Mouse (Mus musculus): ENCODE results near the gene Urb1. TPM values are rescaled to one million over a fixed set of nuclear protein-coding genes. Genes with fewer than 3 reads are reported as not detected.

The Urb1 gene
- polyA plus RNA-seq, 1 experiment from 2014 or later, result 5.9 TPM

GRCm38 (mm10) chr16:90724051-90724450 is 86.2 kb downstream of the Urb1 start:
- H3K4me1 ChIP-seq, result peaks cover 15% of the 10 kb centered on the region
- no peak overlapping the region for H3K4me3 ChIP-seq
- H3K27me3 ChIP-seq (replicated peaks), result no peaks in the 10 kb centered on the region
- H3K9ac ChIP-seq, result no peak overlapping the region
- H3K36me3 ChIP-seq, result peaks cover 60% of the 10 kb centered on the region
- 91% methylated on average over 4 of the region's 4 CpGs for whole genome bisulfite sequencing
- no peak for ATAC-seq (ENCODE audit: extremely low read depth, insufficient number of reproducible peaks, low FRiP score, low TSS enrichment)
- no peak overlapping the region for H3K4me2 ChIP-seq
- no peaks in the 10 kb centered on the region for H3K9me3 ChIP-seq
- H3K27ac ChIP-seq (replicated peaks), result no peak overlapping the region

GRCm38 (mm10) chr16:90710313-90710712 is 99.9 kb downstream of the Urb1 start:
- Histone ChIP-seq H3K4me2 (peak overlapping the region; percentile 63), H3K36me3 (no peaks in the 10 kb centered on the region), H3K4me3 (peak overlapping the region; percentile 33), H3K4me1 (peaks cover 52% of the 10 kb centered on the region), H3K27me3 (replicated peaks) (peaks cover 7% of the 10 kb centered on the region; the same call in 1 of the 2 replicates), H3K27ac (replicated peaks) (peak overlapping the region; percentile 51), H3K9me3 (no peaks in the 10 kb centered on the region), H3K9ac (peak overlapping the region; percentile 15)
- WGBS, result 70% methylated on average over 12 of the region's 12 CpGs
- ATAC-seq (ENCODE audit: extremely low read depth, insufficient number of reproducible peaks, low FRiP score, low TSS enrichment), result no peak

- H3K27me3 ChIP-seq (replicated peaks), result peaks cover 7% of the 10 kb centered on the region; the same call in 1 of the 2 replicates
- no peak for ATAC-seq (ENCODE audit: extremely low read depth, insufficient number of reproducible peaks, low FRiP score, low TSS enrichment)
- H3K4me1 ChIP-seq, result peaks cover 57% of the 10 kb centered on the region
- H3K4me3 ChIP-seq, result peak overlapping the region; percentile 33
- peak overlapping the region; percentile 51 for H3K27ac ChIP-seq (replicated peaks)
- 24% methylated on average over 17 of the region's 17 CpGs for WGBS
- H3K36me3 ChIP-seq, result no peaks in the 10 kb centered on the region
- H3K9ac ChIP-seq, result peak overlapping the region; percentile 15
- no peaks in the 10 kb centered on the region for H3K9me3 ChIP-seq
- H3K4me2 ChIP-seq, result peak overlapping the region; percentile 63
Observed at GRCm38 (mm10) chr16:90709711-90710289, 100.4 kb downstream of the Urb1 start.

- ATAC-seq (ENCODE audit: extremely low read depth, insufficient number of reproducible peaks, low FRiP score, low TSS enrichment), result peak; percentile 55; the same call in 1 of the 2 replicates
- H3K27ac ChIP-seq (replicated peaks), result peak overlapping the region; percentile 89
- peaks cover 69% of the 10 kb centered on the region for H3K4me1 ChIP-seq
- no peak overlapping the region for H3K4me3 ChIP-seq
- H3K4me2 ChIP-seq, result peak overlapping the region; percentile 33
- 0% methylated on average over 3 of the region's 3 CpGs for WGBS
- no peaks in the 10 kb centered on the region for H3K36me3 ChIP-seq
- no peaks in the 10 kb centered on the region for H3K9me3 ChIP-seq
- H3K27me3 ChIP-seq (replicated peaks), result no peaks in the 10 kb centered on the region
- H3K9ac ChIP-seq, result no peak overlapping the region
Observed at GRCm38 (mm10) chr16:90706279-90706678, 103.9 kb downstream of the Urb1 start.

GRCm38 (mm10) chr16:90704161-90704825 is 105.9 kb downstream of the Urb1 start:
- ATAC-seq (ENCODE audit: extremely low read depth, insufficient number of reproducible peaks, low FRiP score, low TSS enrichment), result no peak
- Histone ChIP-seq H3K4me2 (no peak overlapping the region), H3K36me3 (no peaks in the 10 kb centered on the region), H3K27ac (replicated peaks) (no peak overlapping the region), H3K27me3 (replicated peaks) (no peaks in the 10 kb centered on the region), H3K9ac (no peak overlapping the region), H3K9me3 (no peaks in the 10 kb centered on the region), H3K4me3 (no peak overlapping the region), H3K4me1 (peaks cover 56% of the 10 kb centered on the region)
- WGBS, result 51% methylated on average over 13 of the region's 13 CpGs

GRCm38 (mm10) chr16:90703646-90704045 is 106.6 kb downstream of the Urb1 start:
- H3K27ac ChIP-seq (replicated peaks), result no peak overlapping the region
- WGBS, result 2% methylated on average over 1 of the region's 1 CpGs

GRCm38 (mm10) chr16:90701541-90701940 is 108.7 kb downstream of the Urb1 start:
- H3K9ac ChIP-seq, result no peak overlapping the region
- H3K36me3 ChIP-seq, result no peaks in the 10 kb centered on the region
- ATAC-seq (ENCODE audit: extremely low read depth, insufficient number of reproducible peaks, low FRiP score, low TSS enrichment), result no peak
- H3K9me3 ChIP-seq, result no peaks in the 10 kb centered on the region
- no peak overlapping the region for H3K4me3 ChIP-seq
- H3K4me2 ChIP-seq, result no peak overlapping the region
- H3K4me1 ChIP-seq, result peaks cover 42% of the 10 kb centered on the region
- WGBS, result 92% methylated on average over 2 of the region's 2 CpGs
- H3K27ac ChIP-seq (replicated peaks), result no peak overlapping the region
- no peaks in the 10 kb centered on the region for H3K27me3 ChIP-seq (replicated peaks)

More at GRCm38 (mm10) chr16:90703646-90704045, 106.6 kb downstream of the Urb1 start:
- Histone ChIP-seq H3K36me3 (no peaks in the 10 kb centered on the region), H3K4me1 (peaks cover 50% of the 10 kb centered on the region), H3K4me2 (no peak overlapping the region), H3K9me3 (no peaks in the 10 kb centered on the region), H3K9ac (no peak overlapping the region), H3K4me3 (no peak overlapping the region), H3K27me3 (replicated peaks) (no peaks in the 10 kb centered on the region)
- ATAC-seq (ENCODE audit: extremely low read depth, insufficient number of reproducible peaks, low FRiP score, low TSS enrichment), result no peak

Other genes starting within 250 kb of the Urb1 start
- 36.2 and 36.7 TPM in 2 replicates for gene Mis18a, start 83.0 kb downstream of the Urb1 start, polyA plus RNA-seq (2015; fragmentation: Nextera tagmentation; extraction: Ambion mirVana)
- 25.6 and 26.9 TPM in 2 replicates for gene Mrap, start 72.2 kb downstream of the Urb1 start, polyA plus RNA-seq (2015; fragmentation: Nextera tagmentation; extraction: Ambion mirVana)
- gene Eva1c, start 16.3 kb upstream of the Urb1 start, polyA plus RNA-seq (2015; fragmentation: Nextera tagmentation; extraction: Ambion mirVana), result 2.6 and 3.6 TPM in 2 replicates
- 34.6 and 36.9 TPM in 2 replicates for gene Cfap298, start 124.7 kb upstream of the Urb1 start, polyA plus RNA-seq (2015; fragmentation: Nextera tagmentation; extraction: Ambion mirVana)
- 9.5 and 11.4 TPM in 2 replicates for gene Synj1, start 200.9 kb upstream of the Urb1 start, polyA plus RNA-seq (2015; fragmentation: Nextera tagmentation; extraction: Ambion mirVana)
- 30.4 and 34.5 TPM in 2 replicates for gene Paxbp1, start 234.1 kb upstream of the Urb1 start, polyA plus RNA-seq (2015; fragmentation: Nextera tagmentation; extraction: Ambion mirVana)